Mouse (Mus musculus): Measurements from ENCODE around the gene Lyrm1. TPM values are rescaled to one million over a fixed set of nuclear protein-coding genes. Genes with fewer than 3 reads are reported as not detected.

The Lyrm1 gene
- 0.79 and 0.89 TPM in 2 replicates for polyA plus RNA-seq (2012; rRNA removed)

GRCm38 (mm10) chr7:119895639-119896512, at the start of gene Lyrm1, which contains the start of gene Dcun1d3:
TSS of gene Lyrm1 (plus strand) at chr7:119895861.
TSS of gene Dcun1d3 (minus strand) at chr7:119896298.

Other genes starting within 250 kb of the Lyrm1 start
- gene Acsm4, start 205.8 kb upstream of the Lyrm1 start, polyA plus RNA-seq (2012; rRNA removed) = not detected in 2 replicates
- 9.7 and 11.7 TPM in 2 replicates for gene Thumpd1, start 175.1 kb upstream of the Lyrm1 start, polyA plus RNA-seq (2012; rRNA removed)
- gene Acsm3, start 134.9 kb upstream of the Lyrm1 start, polyA plus RNA-seq (2012; rRNA removed) = 39.6 and 50.4 TPM in 2 replicates
- 1.4 and 2.8 TPM in 2 replicates for gene Rexo5, start 101.9 kb upstream of the Lyrm1 start, polyA plus RNA-seq (2012; rRNA removed)
- 0.43 and 0.44 TPM in 2 replicates for gene Eri2, start 101.8 kb upstream of the Lyrm1 start, polyA plus RNA-seq (2012; rRNA removed)
- gene Dcun1d3, start 437 bp downstream of the Lyrm1 start, polyA plus RNA-seq (2012; rRNA removed) = 2.3 and 4.8 TPM in 2 replicates
- gene Dnah3, start 199.4 kb downstream of the Lyrm1 start, polyA plus RNA-seq (2012; rRNA removed) = not detected in 2 replicates
- gene Tmem159, start 206.5 kb downstream of the Lyrm1 start, polyA plus RNA-seq (2012; rRNA removed) = 24.8 and 36.6 TPM in 2 replicates
- gene Zp2, start 249.4 kb downstream of the Lyrm1 start, polyA plus RNA-seq (2012; rRNA removed) = 0.22 and 0.39 TPM in 2 replicates

All from colon, adult 2 months (tissue).